In genomic region chr12:35686231-35686630, GRCm38 (mm10) we compare ENCODE assay signal across 30 mouse cellular contexts.
DNase-seq lines count a peak whose midpoint lies in the region.
"Had no signal": no experiment of that assay in that cellular context is flagged by ENCODE, and none has a peak within 500 bp of the region (broad histone marks: within the 10 kb centered on the region; RNA-seq: fewer than 3 reads in every experiment).

No protein-coding gene starts in this region.

- no peaks in the 10 kb centered on the region for H3K4me1 ChIP-seq in midbrain, embryonic 10.5 days
- H3K4me1 ChIP-seq: embryonic facial prominence, embryonic 10.5 days; embryonic facial prominence, embryonic 15.5 days; forebrain, embryonic 12.5 days; liver, embryonic 12.5 days; neural tube, embryonic 13.5 days; stomach, embryonic 15.5 days had no signal

- 88% methylated on average over 2 of the region's 2 CpGs for WGBS in midbrain, embryonic 10.5 days

- H3K9me3 ChIP-seq in midbrain, embryonic 10.5 days (replicated peaks), result no peaks in the 10 kb centered on the region
- H3K9me3 ChIP-seq: embryonic facial prominence, embryonic 10.5 days; embryonic facial prominence, embryonic 15.5 days; forebrain, embryonic 12.5 days; liver, embryonic 12.5 days; neural tube, embryonic 13.5 days; stomach, embryonic 15.5 days had no signal

- no peak overlapping the region for H3K27ac ChIP-seq in midbrain, embryonic 10.5 days (replicated peaks)
- H3K27ac ChIP-seq: embryonic facial prominence, embryonic 10.5 days; embryonic facial prominence, embryonic 15.5 days; forebrain, embryonic 12.5 days; hindbrain, postnatal 0 days; kidney, postnatal 0 days; liver, embryonic 12.5 days; macrophage; neural tube, embryonic 13.5 days; stomach, embryonic 15.5 days had no signal

- peak; percentile 69 for DNase-seq in thymus, postnatal 0 days (ENCODE audit: low spot score)
- no peak for DNase-seq in thymus, postnatal 25 days
- peak; percentile 12 for DNase-seq in T-cell, adult 2 months (ENCODE audit: low spot score)
- DNase-seq in induced T-regulatory cell, adult 2 months (ENCODE audit: low read depth), result peak; percentile 28
- peak; percentile 26 for DNase-seq in splenic B cell, adult 2 months (ENCODE audit: low read depth, low spot score)
- no peak for DNase-seq in midbrain, embryonic 10.5 days (ENCODE audit: low spot score)
- DNase-seq in ovary, adult 18-20 months (ENCODE audit: low spot score), result no peak
- DNase-seq: adrenal gland, postnatal 10 days; B cell, adult 2 months; cerebellum, adult 11-12 months; cerebellum, postnatal 10 days; forebrain, postnatal 0 days; heart, postnatal 14 days; kidney, adult 8-10 months; kidney, postnatal 4 days; layer of hippocampus, postnatal 36 days; left cerebral cortex, postnatal 4 days; liver, postnatal 0 days; retina, postnatal 1 day; right cerebral cortex, postnatal 14 days had no signal

- H3K36me3 ChIP-seq in splenic B cell, adult 2 months (ENCODE audit: control insufficient read depth, insufficient read depth, low read length, poor library complexity, severe bottlenecking), result no peaks in the 10 kb centered on the region
- no peaks in the 10 kb centered on the region for H3K36me3 ChIP-seq in midbrain, embryonic 10.5 days
- H3K36me3 ChIP-seq: embryonic facial prominence, embryonic 10.5 days; embryonic facial prominence, embryonic 15.5 days; forebrain, embryonic 12.5 days; liver, embryonic 12.5 days; neural tube, embryonic 13.5 days; stomach, embryonic 15.5 days had no signal

- H3K4me3 ChIP-seq in midbrain, embryonic 10.5 days, result no peak overlapping the region
- H3K4me3 ChIP-seq: embryonic facial prominence, embryonic 10.5 days; embryonic facial prominence, embryonic 15.5 days; forebrain, embryonic 12.5 days; liver, embryonic 12.5 days; myocyte; neural tube, embryonic 13.5 days; stomach, embryonic 15.5 days had no signal

- H3K27me3 ChIP-seq in splenic B cell, adult 2 months (ENCODE audit: control insufficient read depth, insufficient read depth, low read length, poor library complexity, severe bottlenecking), result no peaks in the 10 kb centered on the region
- H3K27me3 ChIP-seq in midbrain, embryonic 10.5 days (ENCODE audit: low read depth, poor library complexity, severe bottlenecking), result no peaks in the 10 kb centered on the region
- H3K27me3 ChIP-seq: embryonic facial prominence, embryonic 15.5 days; forebrain, embryonic 12.5 days; liver, embryonic 12.5 days; neural tube, embryonic 13.5 days; stomach, embryonic 15.5 days had no signal

Comparison
In these comparisons a context has a peak if more than half of its experiments do, and no peak if none do; other contexts are left out.
1. DNase-seq: peak in thymus, postnatal 0 days (single experiment), T-cell, adult 2 months (single experiment), induced T-regulatory cell, adult 2 months (single experiment) and splenic B cell, adult 2 months (single experiment); none in thymus, postnatal 25 days (single experiment), midbrain, embryonic 10.5 days (single experiment) and ovary, adult 18-20 months (single experiment).